Mouse (Mus musculus): ENCODE data around the gene Yars.

DNA sequence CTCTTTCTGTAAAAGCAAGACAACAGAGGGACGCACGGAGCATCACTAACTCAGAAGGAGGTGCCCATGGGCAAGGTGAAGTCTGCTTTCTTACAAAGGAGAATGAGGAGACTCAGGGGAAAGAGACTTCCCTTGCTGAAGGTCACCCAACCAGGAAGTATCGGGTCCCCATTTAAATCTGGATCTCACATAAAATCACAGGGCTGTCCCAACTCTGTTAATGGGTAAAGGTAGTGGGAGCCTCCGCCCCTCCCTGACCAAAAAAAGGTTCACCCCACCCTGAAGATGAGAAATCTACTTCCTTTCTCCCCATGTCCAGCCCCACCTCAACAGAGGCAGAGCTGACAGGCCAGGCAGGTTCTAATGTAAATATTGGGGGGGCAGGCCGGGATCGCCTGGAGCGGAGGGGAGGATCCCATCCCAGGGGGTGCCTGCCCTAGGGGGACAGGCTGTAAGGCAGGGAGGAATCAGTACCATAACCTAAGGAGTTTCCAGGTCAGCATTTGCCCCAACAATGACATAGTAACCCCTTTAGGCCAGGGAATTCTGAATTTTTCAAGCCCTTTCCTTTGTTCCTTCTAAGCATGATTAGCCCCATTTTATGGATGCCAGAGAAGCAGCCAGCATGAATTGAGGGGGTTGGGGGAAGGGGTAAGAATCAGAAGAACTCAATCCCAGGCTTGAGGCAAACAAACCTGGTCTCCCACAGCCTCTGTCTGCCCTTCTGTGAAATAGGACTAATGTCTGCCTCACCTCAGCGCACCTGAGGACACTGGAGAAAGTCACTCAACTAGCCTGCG is 43.2 kb downstream of the Yars start:
- TF ChIP-seq CTCF (IDR thresholded peaks at IDR 0.05; ENCODE audit: extremely low read depth, insufficient read depth, low read length) (no peak), POLR2A (IDR thresholded peaks at IDR 0.05; ENCODE audit: extremely low read depth, insufficient read depth, low read length) (no peak)
